Mouse (Mus musculus): Measurements from ENCODE around the gene Eps8l2.

- TF ChIP-seq POLR2AphosphoS5 (IDR thresholded peaks at IDR 0.05; ENCODE audit: insufficient replicate concordance, low read depth, low read length), result no peak
- TF ChIP-seq GATA2 (IDR thresholded peaks at IDR 0.05; ENCODE audit: borderline replicate concordance, low read depth, low read length), result no peak
- no peak for TF ChIP-seq CTCF (IDR thresholded peaks at IDR 0.05; ENCODE audit: low read depth, low read length)
These were observed 11.0 kb upstream of the Eps8l2 start, which contains the start of the genes Deaf1 and Tmem80 for GRCm38 (mm10) chr7:141327469-141328372.
